Mouse (Mus musculus) forebrain, embryonic 13.5 days (tissue): ENCODE results near the gene Naip5. TPM values are rescaled to one million over a fixed set of nuclear protein-coding genes. Genes with fewer than 3 reads are reported as not detected.
"Not testable (repeated sequence)": the region's sequence is repeated elsewhere in the genome, so short reads cannot be mapped to it uniquely, and the experiment has no call there.

Experiments
- ATAC-seq: fragments of 200-750 bp; cut with Nextera tagmentation; 2 replicates; pipeline ENCODE4 v1.8.0; 2017
- H3K27ac ChIP-seq: fragments of 300-500 bp; sonication (generic); 2 replicates; pipeline ENCODE4 v1.5.1; 2015; ENCODE audit warnings: inconsistent platforms, mild to moderate bottlenecking, moderate library complexity
- H3K27me3 ChIP-seq: fragments of 300-500 bp; sonication (generic); 2 replicates; pipeline ENCODE4 v1.6.1; 2015; ENCODE audit warnings: mild to moderate bottlenecking, inconsistent platforms
- H3K36me3 ChIP-seq: fragments of 300-500 bp; sonication (generic); 2 replicates; pipeline ENCODE4 v1.6.1; 2015; ENCODE audit warnings: mild to moderate bottlenecking, inconsistent platforms; ENCODE audit not compliant: poor library complexity, severe bottlenecking
- H3K4me1 ChIP-seq: fragments of 300-500 bp; sonication (generic); 2 replicates; pipeline ENCODE4 v1.6.1; 2015; ENCODE audit warnings: inconsistent platforms
- H3K4me2 ChIP-seq: fragments of 300-500 bp; sonication (generic); 2 replicates; pipeline ENCODE4 v1.6.1; 2015; ENCODE audit warnings: inconsistent platforms, mild to moderate bottlenecking, moderate library complexity
- H3K4me3 ChIP-seq: fragments of 300-500 bp; sonication (generic); 2 replicates; pipeline ENCODE4 v1.5.1; 2015; ENCODE audit warnings: mild to moderate bottlenecking, inconsistent platforms
- H3K9ac ChIP-seq: fragments of 300-500 bp; sonication (generic); 2 replicates; pipeline ENCODE4 v1.6.1; 2015; ENCODE audit warnings: mild to moderate bottlenecking, inconsistent platforms
- H3K9me3 ChIP-seq: fragments of 300-500 bp; sonication (generic); replicated peaks from 2 replicates; pipeline ENCODE4 v1.6.1; 2016; ENCODE audit warnings: inconsistent platforms
- WGBS: fragments of 180-500 bp; shearing (Covaris S2); methylation state at CpG from one replicate; pipeline ENCODE4 v1.1.7; 2015; 5-methylcytosine and 5-hydroxymethylcytosine counted together
- polyA plus RNA-seq: library from polyadenylated mRNA; unstranded; fragments of >200 nt; fragmentation: Nextera tagmentation; extraction: Ambion mirVana; gene quantifications from 2 replicates; pipeline ENCODE4 v1.2.1, GENCODE M21; 2015

Naip5 gene
- polyA plus RNA-seq, 1 experiment from 2014 or later: 0.05 TPM

DNA sequence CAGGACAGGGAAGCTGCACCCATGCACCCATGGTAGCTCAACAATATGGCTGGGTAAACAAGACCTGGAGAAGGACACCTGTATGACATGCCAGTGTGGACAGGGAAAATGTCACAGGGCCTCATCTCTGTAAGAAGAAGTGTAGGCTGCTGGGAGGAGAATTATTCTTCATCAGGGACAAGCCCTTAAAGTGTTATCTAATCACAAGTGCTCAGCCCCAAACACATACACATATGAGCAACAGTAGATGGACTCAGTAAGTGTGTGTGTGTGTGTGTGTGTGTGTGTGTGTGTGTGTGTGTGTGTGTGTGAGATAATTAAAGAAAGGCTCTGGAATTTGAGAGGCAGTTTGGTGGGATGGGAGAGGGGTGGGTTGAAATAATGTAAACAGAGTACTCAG lies 45.3 kb downstream of the Naip5 start:
- H3K9me3 ChIP-seq: no peaks in the 10 kb centered on the region
- ATAC-seq: no peak
- no peak overlapping the region for H3K27ac ChIP-seq
- H3K36me3 ChIP-seq: no peaks in the 10 kb centered on the region
- no peaks in the 10 kb centered on the region for H3K4me1 ChIP-seq
- no peaks in the 10 kb centered on the region for H3K27me3 ChIP-seq
- no peak overlapping the region for H3K9ac ChIP-seq
- no peak overlapping the region for H3K4me2 ChIP-seq
- no peak overlapping the region for H3K4me3 ChIP-seq

DNA sequence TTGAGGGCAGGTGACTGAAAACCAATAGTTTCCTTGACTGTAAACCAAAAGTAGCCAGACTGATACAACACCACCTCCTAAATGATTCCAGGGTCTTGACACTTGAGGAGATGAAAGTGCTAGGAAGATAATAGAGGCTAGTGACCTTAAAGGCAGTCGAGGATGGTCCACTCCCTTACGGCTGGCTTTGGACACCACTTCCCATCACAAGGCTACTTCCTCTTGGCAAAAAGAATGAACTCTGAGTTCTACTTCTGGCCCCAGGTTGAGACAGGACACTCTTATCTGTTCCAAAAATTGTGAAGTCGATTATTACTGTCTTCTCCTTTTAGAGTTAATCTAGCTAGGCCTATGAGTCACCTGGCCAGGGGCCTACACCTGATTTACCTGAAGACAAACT lies 50.7 kb downstream of the Naip5 start:
- Histone ChIP-seq H3K4me3 (no peak overlapping the region), H3K4me2 (no peak overlapping the region), H3K9me3 (no peaks in the 10 kb centered on the region), H3K27me3 (no peaks in the 10 kb centered on the region), H3K36me3 (no peaks in the 10 kb centered on the region), H3K4me1 (no peaks in the 10 kb centered on the region), H3K27ac (no peak overlapping the region), H3K9ac (no peak overlapping the region)
- no peak for ATAC-seq
- WGBS: 86% methylated on average over 3 of the region's 3 CpGs

DNA sequence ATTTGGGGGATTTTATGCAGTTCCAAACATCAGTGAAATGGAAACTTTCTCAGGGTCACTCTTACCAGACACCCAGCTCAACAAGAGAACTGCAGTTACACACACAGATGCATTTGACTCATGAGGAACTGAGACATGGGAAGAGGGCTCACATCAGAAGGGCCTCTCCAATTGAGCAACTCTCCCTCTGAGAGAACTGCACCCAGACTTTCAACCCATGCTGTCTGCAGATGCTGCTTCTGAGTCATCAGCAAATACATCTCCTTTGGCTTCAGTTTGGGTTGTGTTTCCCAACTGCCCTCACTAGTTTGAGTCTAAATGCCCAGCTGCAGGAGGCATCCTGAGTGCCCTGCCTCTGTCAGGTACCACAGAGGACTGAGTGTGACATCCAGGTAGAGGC lies 63.0 kb downstream of the Naip5 start:
- H3K4me3 ChIP-seq, H3K4me1 ChIP-seq, ATAC-seq, H3K4me2 ChIP-seq, H3K27ac ChIP-seq, H3K36me3 ChIP-seq, H3K9ac ChIP-seq, H3K27me3 ChIP-seq, H3K9me3 ChIP-seq: not testable (repeated sequence)

DNA sequence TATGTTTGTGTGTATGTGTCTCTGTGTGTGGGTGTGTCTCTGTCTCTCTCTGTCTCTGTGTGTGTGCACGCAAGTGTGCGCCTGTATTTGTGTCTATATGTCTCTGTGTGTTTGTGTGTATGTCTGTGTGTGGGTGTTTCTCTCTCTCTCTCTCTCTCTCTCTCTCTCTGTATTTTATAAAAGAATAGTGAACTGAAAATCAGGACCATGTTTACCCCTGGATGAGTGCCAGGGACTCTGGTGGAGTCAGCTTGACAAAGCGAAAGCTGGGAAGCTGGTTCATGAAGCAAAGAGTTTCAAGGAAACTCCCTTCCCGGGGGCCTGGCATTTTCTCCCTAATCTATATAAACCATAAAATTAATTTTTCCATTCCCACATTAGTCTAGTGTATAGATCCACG lies 71.8 kb downstream of the Naip5 start:
- H3K9ac ChIP-seq, H3K27me3 ChIP-seq, H3K4me1 ChIP-seq, ATAC-seq, H3K9me3 ChIP-seq, H3K4me3 ChIP-seq, H3K27ac ChIP-seq, H3K36me3 ChIP-seq, H3K4me2 ChIP-seq: not testable (repeated sequence)
- WGBS: 87% methylated on average over 4 of the region's 5 CpGs

DNA sequence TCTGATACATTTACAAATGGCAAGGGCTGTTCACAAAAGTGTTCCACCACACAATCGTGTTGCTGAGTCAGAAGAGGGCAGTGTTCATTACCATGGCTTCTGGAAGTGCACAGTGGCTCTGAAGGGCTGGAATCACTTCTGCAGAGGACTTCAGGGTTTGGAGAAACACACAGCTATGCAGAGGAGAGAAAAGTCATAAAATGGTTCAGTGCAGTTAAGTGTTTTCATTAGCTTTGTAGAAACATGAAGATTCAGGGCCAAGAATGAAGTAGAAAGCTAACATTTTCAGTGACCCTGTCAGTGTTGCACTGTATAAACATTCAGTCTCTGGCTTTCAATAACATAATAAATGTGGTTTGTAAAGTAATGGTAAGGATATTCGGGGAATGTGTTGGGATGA lies 79.7 kb downstream of the Naip5 start:
- not testable (repeated sequence) for H3K36me3 ChIP-seq, H3K4me3 ChIP-seq, H3K27me3 ChIP-seq, H3K9me3 ChIP-seq, H3K4me2 ChIP-seq, ATAC-seq, H3K27ac ChIP-seq, H3K9ac ChIP-seq, H3K4me1 ChIP-seq
- 71% methylated on average over 2 of the region's 2 CpGs for WGBS

DNA sequence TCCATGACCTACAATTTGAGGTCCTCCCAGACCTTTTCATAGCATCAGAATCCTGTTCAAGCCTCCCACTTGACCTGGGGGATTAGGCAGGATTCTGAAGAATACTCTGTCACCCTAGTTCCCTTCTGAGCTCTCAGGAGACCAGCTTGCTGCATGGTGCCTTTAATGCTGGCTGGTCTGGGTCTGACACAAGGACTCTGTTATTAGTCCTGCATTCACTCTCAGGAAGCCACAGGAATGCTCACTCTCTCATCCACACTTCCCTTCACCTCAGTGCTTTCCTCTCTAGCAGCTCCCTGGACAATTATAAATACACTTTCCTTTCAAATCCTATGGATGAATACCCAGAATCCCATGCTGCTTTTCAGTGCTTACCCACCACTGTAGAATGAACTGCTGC lies 83.7 kb downstream of the Naip5 start:
- not testable (repeated sequence) for H3K4me3 ChIP-seq, H3K27ac ChIP-seq, H3K9me3 ChIP-seq, H3K9ac ChIP-seq, H3K4me1 ChIP-seq, ATAC-seq, H3K4me2 ChIP-seq, H3K27me3 ChIP-seq, H3K36me3 ChIP-seq

Other genes starting within 250 kb of the Naip5 start
- 36.1 and 36.2 TPM in 2 replicates for gene Mccc2, start 230.7 kb downstream of the Naip5 start, polyA plus RNA-seq
- 29.5 and 34.5 TPM in 2 replicates for gene Bdp1, start 142.3 kb downstream of the Naip5 start, polyA plus RNA-seq
- 319 and 375 TPM in 2 replicates for gene Serf1, start 138.3 kb downstream of the Naip5 start, polyA plus RNA-seq
- 50.4 and 57.9 TPM in 2 replicates for gene Smn1, start 121.5 kb downstream of the Naip5 start, polyA plus RNA-seq
- 0.08 and 0.09 TPM in 2 replicates for gene Naip2, start 44.2 kb downstream of the Naip5 start, polyA plus RNA-seq
- gene Naip6, start 71.4 kb upstream of the Naip5 start, polyA plus RNA-seq: 0.03 and 0.08 TPM in 2 replicates
- not detected in 2 replicates for gene Naip1, start 206.5 kb upstream of the Naip5 start, polyA plus RNA-seq
- 72.1 and 77.1 TPM in 2 replicates for gene Gtf2h2, start 246.3 kb upstream of the Naip5 start, polyA plus RNA-seq